Mouse (Mus musculus) neural tube, embryonic 14.5 days (tissue): Measurements from ENCODE around the gene Cavin1. TPM values are rescaled to one million over a fixed set of nuclear protein-coding genes. Genes with fewer than 3 reads are reported as not detected.
A peak's percentile ranks its signal among the peaks of the same experiment; 100 is the strongest.

Experiments used
- ATAC-seq: fragments of 200-750 bp; cut with Nextera tagmentation; 2 replicates; pipeline ENCODE4 v1.8.0; 2017; ENCODE audit warnings: low read depth, mild to moderate bottlenecking, moderate TSS enrichment, moderate library complexity
- H3K27ac ChIP-seq: fragments of 300-500 bp; sonication (generic); 2 replicates; pipeline ENCODE4 v1.5.1; 2014; ENCODE audit warnings: low read depth, mild to moderate bottlenecking, control low read depth, low read length, moderate library complexity, mixed read lengths
- H3K27me3 ChIP-seq: fragments of 300-500 bp; sonication (generic); 2 replicates; pipeline ENCODE4 v1.6.1; 2014; ENCODE audit warnings: low read length; ENCODE audit not compliant: control insufficient read depth, insufficient read depth
- H3K36me3 ChIP-seq: fragments of 300-500 bp; sonication (generic); 2 replicates; pipeline ENCODE4 v1.6.1; 2014; ENCODE audit warnings: low read length, mixed read lengths; ENCODE audit not compliant: control insufficient read depth, insufficient read depth
- H3K4me1 ChIP-seq: fragments of 300-500 bp; sonication (generic); 2 replicates; pipeline ENCODE4 v1.6.1; 2014; ENCODE audit warnings: low read length; ENCODE audit not compliant: control insufficient read depth, insufficient read depth
- H3K4me2 ChIP-seq: fragments of 300-500 bp; sonication (generic); 2 replicates; pipeline ENCODE4 v1.6.1; 2014; ENCODE audit warnings: mild to moderate bottlenecking, low read depth, low read length, control low read depth
- H3K4me3 ChIP-seq: fragments of 300-500 bp; sonication (generic); 2 replicates; pipeline ENCODE4 v1.5.1; 2014; ENCODE audit warnings: low read depth, low read length, control low read depth, mixed read lengths
- H3K9ac ChIP-seq: fragments of 300-500 bp; sonication (generic); replicated peaks from 2 replicates; pipeline ENCODE4 v1.6.1; 2014; ENCODE audit warnings: low read depth, mild to moderate bottlenecking, control low read depth, low read length, mixed read lengths
- H3K9me3 ChIP-seq: fragments of 300-500 bp; sonication (generic); 2 replicates; pipeline ENCODE4 v1.6.1; 2016; ENCODE audit warnings: low read length; ENCODE audit not compliant: control insufficient read depth
- WGBS: fragments of 180-500 bp; shearing (Covaris S2); extraction: QIAGEN DNeasy Blood & Tissue Kit; methylation state at CpG from one replicate; pipeline ENCODE4 v1.1.7; 2014; 5-methylcytosine and 5-hydroxymethylcytosine counted together
- polyA plus RNA-seq: library from polyadenylated mRNA; unstranded; fragments of >200 nt; fragmentation: Nextera tagmentation; extraction: Ambion mirVana; gene quantifications from 2 replicates; pipeline ENCODE4 v1.2.1, GENCODE M21; 2014

Cavin1 gene
- polyA plus RNA-seq, 1 experiment from 2014 or later, result 5.3 TPM

GRCm38 (mm10) chr11:100964901-100965542 is 5.7 kb downstream of the Cavin1 start:
- H3K27me3 ChIP-seq, result peaks cover 22% of the 10 kb centered on the region
- no peaks in the 10 kb centered on the region for H3K36me3 ChIP-seq
- no peak for ATAC-seq
- no peak overlapping the region for H3K4me3 ChIP-seq
- H3K4me2 ChIP-seq, result no peak overlapping the region
- H3K4me1 ChIP-seq, result no peaks in the 10 kb centered on the region
- no peak overlapping the region for H3K9ac ChIP-seq
- 82% methylated on average over 6 of the region's 6 CpGs for WGBS
- no peak overlapping the region for H3K27ac ChIP-seq
- H3K9me3 ChIP-seq, result no peaks in the 10 kb centered on the region

- H3K4me2 ChIP-seq, result no peak overlapping the region
- H3K4me3 ChIP-seq, result no peak overlapping the region
- WGBS, result 89% methylated on average over 7 of the region's 7 CpGs
- no peak overlapping the region for H3K27ac ChIP-seq
- H3K9ac ChIP-seq, result no peak overlapping the region
- peaks cover 1% of the 10 kb centered on the region; the same call in 1 of the 2 replicates for H3K4me1 ChIP-seq
- no peak for ATAC-seq
- no peaks in the 10 kb centered on the region for H3K36me3 ChIP-seq
- H3K27me3 ChIP-seq, result peaks cover 19% of the 10 kb centered on the region
- no peaks in the 10 kb centered on the region for H3K9me3 ChIP-seq
Measured at GRCm38 (mm10) chr11:100964180-100964579, 6.5 kb downstream of the Cavin1 start.

- Histone ChIP-seq H3K27ac (no peak overlapping the region), H3K9me3 (no peaks in the 10 kb centered on the region), H3K4me3 (no peak overlapping the region), H3K27me3 (peaks cover 19% of the 10 kb centered on the region), H3K4me1 (peaks cover 6% of the 10 kb centered on the region; the same call in 1 of the 2 replicates), H3K4me2 (no peak overlapping the region), H3K9ac (no peak overlapping the region), H3K36me3 (no peaks in the 10 kb centered on the region)
- 79% methylated on average over 9 of the region's 9 CpGs for WGBS
- no peak for ATAC-seq
Measured at GRCm38 (mm10) chr11:100963647-100964046, 7.0 kb downstream of the Cavin1 start.

DNA sequence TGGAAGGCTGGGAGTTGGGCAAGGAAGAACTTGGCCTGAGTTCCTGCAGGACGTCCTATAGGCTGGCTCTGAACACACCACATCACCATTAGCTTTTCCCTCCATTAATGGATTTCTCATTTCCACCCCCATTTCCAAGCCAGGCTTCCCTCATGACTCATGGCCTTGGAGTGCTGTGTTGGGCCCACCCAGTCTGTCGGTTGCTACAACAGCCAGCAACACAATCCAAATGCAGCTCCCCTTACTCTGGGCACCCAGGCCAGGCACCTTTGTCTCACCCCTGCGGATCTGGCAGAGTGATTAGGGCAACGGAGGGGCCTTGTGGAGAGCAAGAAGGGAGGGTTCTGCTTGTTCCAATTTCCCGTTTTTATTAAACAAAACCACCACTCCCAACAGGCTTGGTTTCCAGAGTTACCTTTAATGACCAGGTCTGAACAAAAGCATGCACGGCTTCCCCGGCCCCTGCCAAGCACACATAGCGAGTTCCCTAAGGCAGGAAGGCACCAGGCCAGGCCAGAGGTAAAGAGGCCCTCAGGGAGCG is 8.2 kb downstream of the Cavin1 start:
- no peak for ATAC-seq
- H3K4me3 ChIP-seq, result no peak overlapping the region
- H3K4me2 ChIP-seq, result no peak overlapping the region
- H3K27ac ChIP-seq, result no peak overlapping the region
- peaks cover 6% of the 10 kb centered on the region; the same call in 1 of the 2 replicates for H3K4me1 ChIP-seq
- H3K9me3 ChIP-seq, result no peaks in the 10 kb centered on the region
- no peaks in the 10 kb centered on the region for H3K36me3 ChIP-seq
- 65% methylated on average over 9 of the region's 9 CpGs for WGBS
- H3K9ac ChIP-seq, result no peak overlapping the region
- peaks cover 21% of the 10 kb centered on the region for H3K27me3 ChIP-seq

GRCm38 (mm10) chr11:100960540-100960939 is 10.1 kb downstream of the Cavin1 start:
- peak; percentile 78; the same call in 1 of the 2 replicates for ATAC-seq
- Histone ChIP-seq H3K36me3 (no peaks in the 10 kb centered on the region), H3K27ac (no peak overlapping the region), H3K4me1 (peaks cover 6% of the 10 kb centered on the region; the same call in 1 of the 2 replicates), H3K9ac (no peak overlapping the region), H3K27me3 (peaks cover 21% of the 10 kb centered on the region), H3K4me3 (no peak overlapping the region), H3K9me3 (no peaks in the 10 kb centered on the region), H3K4me2 (no peak overlapping the region)
- 8% methylated on average over 6 of the region's 6 CpGs for WGBS

- ATAC-seq, result no peak
- Histone ChIP-seq H3K27me3 (peaks cover 21% of the 10 kb centered on the region), H3K4me2 (no peak overlapping the region), H3K9ac (no peak overlapping the region), H3K4me3 (no peak overlapping the region), H3K27ac (no peak overlapping the region), H3K4me1 (peaks cover 6% of the 10 kb centered on the region; the same call in 1 of the 2 replicates), H3K9me3 (no peaks in the 10 kb centered on the region), H3K36me3 (no peaks in the 10 kb centered on the region)
- WGBS, result 32% methylated on average over 3 of the region's 3 CpGs
Measured at GRCm38 (mm10) chr11:100959826-100960225, 10.9 kb downstream of the Cavin1 start.

DNA sequence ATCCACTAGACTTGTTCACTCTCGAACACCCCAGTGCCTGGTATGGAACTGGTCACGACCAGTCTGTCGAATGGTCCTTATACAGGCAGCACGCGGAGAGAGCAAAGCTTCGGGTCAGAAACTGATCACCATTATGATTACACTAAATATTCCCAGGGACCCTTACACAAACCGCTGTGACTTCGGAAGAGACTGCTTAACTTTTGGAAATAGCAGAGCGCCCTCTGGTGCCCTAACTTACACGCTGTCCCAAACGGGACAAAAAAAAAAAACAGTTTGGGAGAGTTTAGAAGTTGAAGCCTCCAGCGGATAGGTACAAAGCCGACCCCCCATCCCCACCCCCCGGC is 11.2 kb downstream of the Cavin1 start:
- Histone ChIP-seq H3K27ac (no peak overlapping the region), H3K9ac (0 out of 2 replicates have a peak overlapping the region, but pooled peaks have one; percentile 11)
- 5% methylated on average over 14 of the region's 14 CpGs for WGBS

GRCm38 (mm10) chr11:100958613-100959463 is 11.8 kb downstream of the Cavin1 start:
- Histone ChIP-seq H3K4me3 (peak overlapping the region; percentile 18; the same call in 1 of the 2 replicates), H3K27ac (no peak overlapping the region), H3K9me3 (no peaks in the 10 kb centered on the region), H3K4me2 (peak overlapping the region; percentile 35), H3K36me3 (no peaks in the 10 kb centered on the region), H3K4me1 (peaks cover 6% of the 10 kb centered on the region; the same call in 1 of the 2 replicates), H3K9ac (0 out of 2 replicates have a peak overlapping the region, but pooled peaks have one; percentile 11), H3K27me3 (peaks cover 21% of the 10 kb centered on the region)
- WGBS, result 8% methylated on average over 75 of the region's 76 CpGs
- ATAC-seq, result no peak

More for the DNA sequence above, 11.2 kb downstream of the Cavin1 start:
- H3K4me3 ChIP-seq, result peak overlapping the region; percentile 18; the same call in 1 of the 2 replicates
- peak overlapping the region; percentile 35 for H3K4me2 ChIP-seq
- no peaks in the 10 kb centered on the region for H3K9me3 ChIP-seq
- ATAC-seq, result no peak
- no peaks in the 10 kb centered on the region for H3K36me3 ChIP-seq
- H3K4me1 ChIP-seq, result peaks cover 6% of the 10 kb centered on the region; the same call in 1 of the 2 replicates
- H3K27me3 ChIP-seq, result peaks cover 21% of the 10 kb centered on the region
